Mouse (Mus musculus) kidney, embryonic 16.5 days (tissue): ENCODE results near the gene Mttp. TPM values are rescaled to one million over a fixed set of nuclear protein-coding genes. Genes with fewer than 3 reads are reported as not detected.

ENCODE experiments used
- ATAC-seq: fragments of 200-750 bp; cut with Nextera tagmentation; 2 replicates; pipeline ENCODE4 v1.8.0; 2017; ENCODE audit warnings: moderate TSS enrichment; ENCODE audit not compliant: low FRiP score, low TSS enrichment
- H3K27ac ChIP-seq: fragments of 300-500 bp; sonication (generic); 2 replicates; pipeline ENCODE4 v1.5.1; 2014; ENCODE audit warnings: low read length
- H3K27me3 ChIP-seq: fragments of 300-500 bp; sonication (generic); 2 replicates; pipeline ENCODE4 v1.6.1; 2014; ENCODE audit warnings: low read length, control low read depth, mixed read lengths; ENCODE audit not compliant: insufficient read depth
- H3K36me3 ChIP-seq: fragments of 300-500 bp; sonication (generic); 2 replicates; pipeline ENCODE4 v1.6.1; 2014; ENCODE audit warnings: low read length, control low read depth, mixed read lengths; ENCODE audit not compliant: insufficient read depth
- H3K4me1 ChIP-seq: fragments of 300-500 bp; sonication (generic); 2 replicates; pipeline ENCODE4 v1.6.1; 2014; ENCODE audit warnings: low read length, control low read depth, mixed read lengths; ENCODE audit not compliant: insufficient read depth
- H3K4me2 ChIP-seq: fragments of 300-500 bp; sonication (generic); replicated peaks from 2 replicates; pipeline ENCODE4 v1.6.1; 2014; ENCODE audit warnings: low read depth, low read length
- H3K4me3 ChIP-seq: fragments of 300-500 bp; sonication (generic); 2 replicates; pipeline ENCODE4 v1.5.1; 2014; ENCODE audit warnings: mild to moderate bottlenecking, low read length
- H3K9ac ChIP-seq: fragments of 300-500 bp; sonication (generic); replicated peaks from 2 replicates; pipeline ENCODE4 v1.6.1; 2014; ENCODE audit warnings: low read length
- H3K9me3 ChIP-seq: fragments of 300-500 bp; sonication (generic); 2 replicates; pipeline ENCODE4 v1.6.1; 2016; ENCODE audit warnings: low read length, control low read depth
- WGBS: fragments of 180-500 bp; shearing (Covaris S2); extraction: QIAGEN DNeasy Blood & Tissue Kit; methylation state at CpG from one replicate; pipeline ENCODE4 v1.1.7; 2014; 5-methylcytosine and 5-hydroxymethylcytosine counted together
- polyA plus RNA-seq: library from polyadenylated mRNA; unstranded; fragments of >200 nt; fragmentation: Nextera tagmentation; extraction: Ambion mirVana; gene quantifications from 2 replicates; pipeline ENCODE4 v1.2.1, GENCODE M21; 2015

The Mttp gene
- polyA plus RNA-seq, 1 experiment from 2014 or later, result 8.1 TPM

DNA sequence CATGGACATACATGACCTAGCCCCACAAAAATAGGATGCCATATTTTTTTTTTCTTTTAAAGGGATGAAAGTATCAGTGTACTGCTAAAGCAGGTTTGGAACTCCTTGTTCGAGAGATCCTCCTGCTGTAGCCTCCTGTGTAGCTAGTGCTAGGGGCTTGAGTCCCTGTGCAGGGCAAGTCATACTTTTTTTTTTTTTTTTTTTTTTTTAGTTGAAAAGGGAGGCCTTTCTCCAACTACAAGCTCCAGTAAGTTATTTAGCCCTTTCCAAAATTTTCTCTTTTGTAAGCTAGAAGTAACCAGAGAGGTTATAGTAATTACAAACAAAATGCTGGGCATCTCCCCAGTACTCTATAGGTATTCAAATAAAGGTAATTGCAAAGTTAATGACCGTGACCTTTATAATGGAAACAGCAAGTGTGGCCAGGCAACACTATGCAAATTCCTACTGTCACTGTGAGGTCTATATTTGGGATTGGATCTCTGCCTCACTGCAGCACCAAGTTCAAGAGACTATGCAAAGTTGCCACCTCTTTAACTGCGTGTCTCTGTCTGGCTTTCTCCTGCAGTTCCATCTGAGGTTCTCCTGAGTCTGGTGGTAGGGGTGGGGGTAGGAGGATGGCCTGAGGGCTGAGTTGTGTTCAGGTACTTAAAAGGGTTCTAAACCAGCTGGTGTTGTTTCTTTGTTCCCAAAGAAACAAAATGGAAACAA is 103.0 kb downstream of the Mttp start:
- H3K4me3 ChIP-seq, result no peak overlapping the region
- no peak overlapping the region for H3K9ac ChIP-seq
- peak; percentile 43 for ATAC-seq
- WGBS, result 64% methylated on average over 3 of the region's 3 CpGs
- H3K27ac ChIP-seq, result no peak overlapping the region
- no peaks in the 10 kb centered on the region for H3K36me3 ChIP-seq
- 0 out of 2 replicates have a peak, but pooled peaks cover 3% of the 10 kb centered on the region for H3K4me1 ChIP-seq
- H3K9me3 ChIP-seq, result no peaks in the 10 kb centered on the region
- no peaks in the 10 kb centered on the region for H3K27me3 ChIP-seq
- H3K4me2 ChIP-seq, result no peak overlapping the region

DNA sequence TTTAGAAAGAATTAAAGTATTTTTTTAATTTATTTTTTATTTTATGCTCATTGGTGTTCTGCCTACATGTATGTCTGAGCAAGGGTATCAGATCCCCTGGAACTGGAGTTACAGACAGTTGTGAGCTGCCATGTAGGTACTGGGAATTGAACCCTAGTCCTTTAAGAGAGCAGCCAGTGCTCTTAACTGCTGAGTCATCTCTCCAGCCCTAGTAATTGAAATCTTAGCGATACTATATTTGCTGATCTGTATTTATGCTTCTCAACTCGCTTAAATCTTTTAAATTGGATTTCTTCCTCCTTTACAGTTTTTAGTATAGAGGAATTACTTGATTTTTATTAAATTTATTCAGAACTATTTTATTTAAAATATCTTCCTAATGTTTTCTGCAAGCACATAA is 103.8 kb downstream of the Mttp start:
- Histone ChIP-seq H3K27me3 (no peaks in the 10 kb centered on the region), H3K36me3 (no peaks in the 10 kb centered on the region), H3K4me2 (no peak overlapping the region), H3K9ac (no peak overlapping the region), H3K4me1 (0 out of 2 replicates have a peak, but pooled peaks cover 3% of the 10 kb centered on the region), H3K9me3 (no peaks in the 10 kb centered on the region), H3K27ac (no peak overlapping the region), H3K4me3 (no peak overlapping the region)
- 71% methylated on average over 2 of the region's 2 CpGs for WGBS
- no peak for ATAC-seq

Other genes with a start within 250 kb of the Mttp start
- gene Lamtor3, start 226.5 kb downstream of the Mttp start, polyA plus RNA-seq, result 118 and 125 TPM in 2 replicates
- 9.3 and 10.1 TPM in 2 replicates for gene Dapp1, start 163.4 kb downstream of the Mttp start, polyA plus RNA-seq
- 0.52 and 0.54 TPM in 2 replicates for gene 1110002E22Rik, start 79.9 kb downstream of the Mttp start, polyA plus RNA-seq
- 0.12 TPM in 1 of 2 replicates, not detected in the other for gene Gm5105, start 77.6 kb downstream of the Mttp start, polyA plus RNA-seq
- gene Trmt10a, start 1.5 kb downstream of the Mttp start, polyA plus RNA-seq, result 11.8 and 12.5 TPM in 2 replicates
- gene 4930579F01Rik, start 48.9 kb upstream of the Mttp start, polyA plus RNA-seq, result 0.10 and 0.21 TPM in 2 replicates
- gene Adh7, start 72.8 kb upstream of the Mttp start, polyA plus RNA-seq, result 0.46 and 0.66 TPM in 2 replicates
- 77.6 and 115 TPM in 2 replicates for gene Adh1, start 116.0 kb upstream of the Mttp start, polyA plus RNA-seq
- gene Adh6a, start 168.3 kb upstream of the Mttp start, polyA plus RNA-seq, result 0.17 TPM in 1 of 2 replicates, not detected in the other
- 0.29 and 0.71 TPM in 2 replicates for gene Adh6b, start 196.8 kb upstream of the Mttp start, polyA plus RNA-seq